Mouse (Mus musculus) liver, postnatal 0 days (tissue): Measurements from ENCODE around the gene Nxpe4.

Source experiments
- CTCF ChIP-seq: sonication (generic); IDR thresholded peaks from 2 replicates; pipeline ENCODE4 v1.5.1; 2016; ENCODE audit warnings: antibody characterized with exemption, low read depth
- EP300 ChIP-seq: IDR thresholded peaks from 2 replicates; pipeline ENCODE4 v1.6.1; 2016; ENCODE audit warnings: antibody characterized with exemption, low read depth, mild to moderate bottlenecking

- no peak for TF ChIP-seq CTCF
- TF ChIP-seq EP300: no peak
These were observed 49.1 kb downstream of the Nxpe4 start for GRCm38 (mm10) chr9:48210970-48211369.
